Mouse (Mus musculus) cerebellum, adult 2 months (tissue): ENCODE results near the gene Gstt1. TPM values are rescaled to one million over a fixed set of nuclear protein-coding genes. Genes with fewer than 3 reads are reported as not detected.

Source experiments
- DNase-seq, 2 experiments: peaks; one replicate each; pipeline ENCODE4 v3.0.0; 2021
- H3K27ac ChIP-seq: fragments of 200-500 bp; 2 replicates; pipeline ENCODE4 v1.5.1; 2012; ENCODE audit warnings: low read length, control low read depth, inconsistent platforms; ENCODE audit not compliant: insufficient read depth
- H3K27me3 ChIP-seq: fragments of 200-500 bp; 2 replicates; pipeline ENCODE4 v1.6.1; 2012; ENCODE audit warnings: inconsistent platforms, mild to moderate bottlenecking, low read length, moderate library complexity; ENCODE audit not compliant: control insufficient read depth, insufficient read depth
- H3K4me1 ChIP-seq: fragments of 200-500 bp; 2 replicates; pipeline ENCODE4 v1.6.1; 2011; ENCODE audit warnings: low read length; ENCODE audit not compliant: control insufficient read depth, insufficient read depth
- H3K4me3 ChIP-seq: fragments of 200-500 bp; replicated peaks from 2 replicates; pipeline ENCODE3; 2011; ENCODE audit warnings: mild to moderate bottlenecking, low read depth, low read length, control low read depth; ENCODE audit not compliant: insufficient read depth
- CTCF ChIP-seq: fragments of 200-500 bp; IDR thresholded peaks from 2 replicates; pipeline ENCODE4 v1.5.1; 2011; ENCODE audit warnings: low read depth, mild to moderate bottlenecking, control low read depth, low read length, moderate library complexity, borderline replicate concordance; ENCODE audit not compliant: insufficient read depth
- POLR2A ChIP-seq: fragments of 200-500 bp; IDR thresholded peaks from 2 replicates; pipeline ENCODE4 v1.6.1; 2011; ENCODE audit warnings: low read length, control low read depth, borderline replicate concordance; ENCODE audit not compliant: insufficient read depth
- WGBS: fragments of 180-500 bp; shearing (Covaris S2); methylation state at CpG from one replicate; pipeline ENCODE4 v1.1.7; 2018; 5-methylcytosine and 5-hydroxymethylcytosine counted together
- polyA plus RNA-seq: library from polyadenylated mRNA; depleted of rRNA; stranded (reverse); fragments of >200 nt; gene quantifications from 2 replicates; pipeline ENCODE4 v1.2.3, GENCODE M21; 2012

Gene Gstt1
- polyA plus RNA-seq, 1 experiment = 37.6 TPM

GRCm38 (mm10) chr10:75834721-75835120, 36.3 kb upstream of the Gstt1 start:
- H3K27ac ChIP-seq = no peak overlapping the region

GRCm38 (mm10) chr10:75834250-75834649, 35.9 kb upstream of the Gstt1 start:
- DNase-seq = peak; percentile 61 to 65
- H3K27me3 ChIP-seq = no peaks in the 10 kb centered on the region
- TF ChIP-seq POLR2A (no peak), CTCF (no peak)
- H3K4me3 ChIP-seq = peak overlapping the region; percentile 67
- 2% methylated on average over 21 of the region's 21 CpGs for WGBS
- H3K4me1 ChIP-seq = 0 out of 2 replicates have a peak, but pooled peaks cover 3% of the 10 kb centered on the region
- no peak overlapping the region for H3K27ac ChIP-seq

More at GRCm38 (mm10) chr10:75834721-75835120, 36.3 kb upstream of the Gstt1 start:
- no peaks in the 10 kb centered on the region for H3K27me3 ChIP-seq
- no peak for DNase-seq
- 0 out of 2 replicates have a peak, but pooled peaks cover 3% of the 10 kb centered on the region for H3K4me1 ChIP-seq
- no peak for TF ChIP-seq POLR2A
- TF ChIP-seq CTCF = no peak
- peak overlapping the region; percentile 67 for H3K4me3 ChIP-seq
- WGBS = 32% methylated on average over 9 of the region's 9 CpGs

GRCm38 (mm10) chr10:75833456-75834080, 35.2 kb upstream of the Gstt1 start:
- no peak for DNase-seq
- Histone ChIP-seq H3K27ac (no peak overlapping the region), H3K27me3 (no peaks in the 10 kb centered on the region), H3K4me1 (peaks cover 6% of the 10 kb centered on the region; the same call in 1 of the 2 replicates), H3K4me3 (peak overlapping the region; percentile 67)
- WGBS = 50% methylated on average over 21 of the region's 21 CpGs
- no peak for TF ChIP-seq CTCF
- no peak for TF ChIP-seq POLR2A

- peak; percentile 54 to 56 for DNase-seq
Measured at GRCm38 (mm10) chr10:75832272-75832895, 34.0 kb upstream of the Gstt1 start.

GRCm38 (mm10) chr10:75830275-75830670, 31.9 kb upstream of the Gstt1 start:
- WGBS = 91% methylated on average over 2 of the region's 2 CpGs
- H3K27me3 ChIP-seq = no peaks in the 10 kb centered on the region
- no peak overlapping the region for H3K27ac ChIP-seq
- peaks cover 18% of the 10 kb centered on the region for H3K4me1 ChIP-seq
- no peak for DNase-seq
- H3K4me3 ChIP-seq = no peak overlapping the region
- TF ChIP-seq CTCF (no peak), POLR2A (no peak)

More at GRCm38 (mm10) chr10:75832272-75832895, 34.0 kb upstream of the Gstt1 start:
- H3K27me3 ChIP-seq = no peaks in the 10 kb centered on the region
- H3K27ac ChIP-seq = no peak overlapping the region
- peak; percentile 82 for TF ChIP-seq CTCF
- no peak for TF ChIP-seq POLR2A
- H3K4me1 ChIP-seq = peaks cover 16% of the 10 kb centered on the region
- 75% methylated on average over 13 of the region's 13 CpGs for WGBS
- no peak overlapping the region for H3K4me3 ChIP-seq

- 84% methylated on average over 2 of the region's 2 CpGs for WGBS
- DNase-seq = no peak
- no peak for TF ChIP-seq CTCF
- no peak for TF ChIP-seq POLR2A
- H3K27ac ChIP-seq = no peak overlapping the region
- no peak overlapping the region for H3K4me3 ChIP-seq
- peaks cover 18% of the 10 kb centered on the region for H3K4me1 ChIP-seq
- no peaks in the 10 kb centered on the region for H3K27me3 ChIP-seq
Measured at GRCm38 (mm10) chr10:75829529-75830274, 31.3 kb upstream of the Gstt1 start.

GRCm38 (mm10) chr10:75828500-75828931, 30.1 kb upstream of the Gstt1 start:
- peak; percentile 77 to 88 for DNase-seq
- H3K27me3 ChIP-seq = no peaks in the 10 kb centered on the region
- TF ChIP-seq POLR2A = no peak
- TF ChIP-seq CTCF = no peak
- H3K27ac ChIP-seq = peak overlapping the region; percentile 68
- H3K4me3 ChIP-seq = no peak overlapping the region
- H3K4me1 ChIP-seq = peaks cover 15% of the 10 kb centered on the region
